Mouse (Mus musculus): Measurements from ENCODE around the gene Clrn2.

Clrn2 gene

DNA sequence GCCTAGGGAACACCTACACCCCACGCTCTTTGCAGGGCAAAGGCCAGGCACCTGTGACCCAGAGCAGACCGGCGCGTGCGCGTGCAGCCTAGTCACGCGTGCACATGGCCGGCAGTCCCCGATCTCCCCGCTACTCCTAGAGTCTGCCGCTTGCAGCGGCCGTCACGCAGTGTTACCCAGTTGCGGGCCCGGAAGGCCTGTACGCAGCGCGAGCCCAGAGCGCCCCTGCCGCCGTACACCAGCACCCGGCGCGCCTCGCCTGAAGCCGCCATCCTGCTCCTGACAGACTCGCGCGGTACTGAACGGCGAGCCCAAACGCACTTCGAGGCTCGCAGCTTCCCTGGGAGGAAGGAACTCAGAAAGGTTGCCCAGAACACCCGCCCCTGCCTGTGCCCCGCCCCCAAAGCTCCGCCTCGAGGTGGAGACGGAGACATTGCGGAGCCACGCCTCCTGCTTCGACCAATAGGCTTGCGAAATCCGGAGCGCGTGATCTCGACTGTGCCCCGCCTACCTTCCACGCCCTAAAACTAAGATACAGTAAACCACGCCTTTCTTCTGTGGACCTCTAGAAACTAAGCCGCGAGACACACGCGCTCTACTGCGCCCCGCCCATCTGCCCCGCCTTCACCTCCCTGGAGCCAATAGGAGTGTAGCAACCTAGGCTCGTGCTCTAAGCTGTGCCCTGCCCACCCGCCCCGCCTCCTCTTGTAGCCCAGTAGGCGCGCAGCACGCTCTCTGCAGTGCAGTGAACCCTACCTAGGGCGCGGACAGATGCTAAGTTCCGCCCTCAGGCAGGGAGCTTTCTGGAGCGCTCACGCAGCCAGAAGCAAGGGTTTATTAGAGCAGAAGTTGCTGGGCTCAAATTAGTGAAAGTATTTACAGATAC, 3.5 kb upstream of the Clrn2 start, which contains the start of gene Qdpr:
TSS of gene Qdpr (minus strand) at position 406 of the 886 bp plus-strand sequence.
- DNase-seq (ENCODE audit: low spot score in 2 of 2), result peak; percentile 91 to 96

DNA sequence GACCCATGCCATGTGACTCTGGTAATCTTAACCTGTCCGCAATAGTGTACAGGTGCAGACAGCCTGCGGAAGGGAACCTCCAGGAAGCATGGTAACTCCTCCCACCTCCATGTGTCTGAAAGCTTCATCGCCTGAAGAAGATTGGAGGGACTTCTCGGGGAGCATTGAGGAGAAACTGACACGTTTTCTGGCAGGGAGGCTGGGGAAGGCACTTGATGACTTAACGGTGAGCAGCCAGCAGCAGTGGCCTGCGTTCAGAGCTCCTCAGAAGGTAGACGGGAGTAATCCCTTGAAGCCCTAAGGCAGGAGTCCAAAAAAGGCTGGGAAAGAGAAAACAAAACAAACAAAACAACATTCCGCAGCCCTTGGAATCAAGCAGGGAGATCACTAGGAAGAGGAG, 905 bp downstream of the Clrn2 start:
- DNase-seq (ENCODE audit: low spot score in 2 of 2), result no peak

DNA sequence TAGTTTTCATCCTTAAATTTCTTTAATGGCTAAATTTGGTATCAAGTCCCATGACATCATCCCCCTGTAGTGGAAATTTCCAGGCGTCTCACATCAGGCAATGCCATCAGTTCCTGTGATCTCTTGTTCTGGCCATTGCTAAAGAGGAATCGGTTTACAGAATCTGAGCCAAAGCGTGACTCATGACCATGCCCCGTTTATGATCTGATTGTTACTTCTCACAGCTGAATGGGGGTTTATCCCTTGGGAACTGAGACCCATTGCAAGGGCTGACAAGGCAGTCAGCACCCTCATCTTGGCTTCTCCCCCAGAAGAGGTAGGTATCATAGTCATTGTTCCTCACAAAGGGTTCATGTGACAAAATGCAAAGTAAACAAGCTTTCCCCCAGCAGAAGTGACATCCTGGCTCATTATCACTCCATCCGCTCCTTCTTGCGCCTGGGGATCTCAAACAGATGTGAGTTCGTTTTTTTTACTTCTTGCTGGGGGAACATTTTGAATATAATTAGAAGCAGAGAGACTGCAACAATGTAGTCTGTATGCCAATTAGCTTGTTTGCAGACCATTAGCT, 19.4 kb downstream of the Clrn2 start:
- no peak for DNase-seq (ENCODE audit: low spot score in 2 of 2)

DNA sequence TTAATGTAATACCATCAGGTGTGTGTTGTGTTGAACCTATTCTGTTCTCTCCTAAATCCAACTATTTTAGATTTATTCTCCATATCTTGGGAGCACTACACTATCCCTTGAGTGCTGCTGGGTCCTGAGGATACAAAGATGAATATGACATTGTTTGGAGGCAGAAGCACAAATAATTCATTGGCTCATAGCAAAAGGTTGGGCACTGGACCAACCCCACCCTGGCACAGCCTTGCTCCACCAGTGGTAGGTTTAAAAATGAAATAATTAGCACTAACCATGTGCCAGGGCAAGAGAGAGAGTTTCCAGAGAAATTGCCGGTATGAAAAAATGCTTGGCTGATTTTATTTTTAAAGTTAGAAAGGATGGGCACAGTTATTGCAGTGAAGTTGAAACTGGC, 20.0 kb downstream of the Clrn2 start:
- no peak for DNase-seq (ENCODE audit: low spot score in 2 of 2)

DNA sequence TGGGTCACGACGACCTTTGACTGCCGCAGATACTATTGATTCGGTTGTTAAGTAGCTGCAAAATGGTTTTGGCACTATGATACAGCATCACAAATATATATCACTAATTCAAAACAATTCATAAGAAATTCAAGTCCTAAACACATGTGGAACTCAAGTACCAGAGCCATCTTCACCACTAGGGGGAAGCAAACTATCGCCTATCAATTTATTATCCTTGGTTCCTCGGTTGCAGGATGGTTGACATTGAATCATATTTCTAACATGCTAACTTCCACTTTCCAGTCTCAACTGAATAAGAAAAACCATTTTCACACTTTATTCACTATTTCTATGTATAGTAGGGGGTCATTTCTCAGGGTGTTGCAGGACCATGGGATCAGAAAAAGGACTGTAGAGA, 20.7 kb downstream of the Clrn2 start:
- peak in 1 of 2 experiments; percentile 48 for DNase-seq (ENCODE audit: low spot score in 2 of 2)

DNA sequence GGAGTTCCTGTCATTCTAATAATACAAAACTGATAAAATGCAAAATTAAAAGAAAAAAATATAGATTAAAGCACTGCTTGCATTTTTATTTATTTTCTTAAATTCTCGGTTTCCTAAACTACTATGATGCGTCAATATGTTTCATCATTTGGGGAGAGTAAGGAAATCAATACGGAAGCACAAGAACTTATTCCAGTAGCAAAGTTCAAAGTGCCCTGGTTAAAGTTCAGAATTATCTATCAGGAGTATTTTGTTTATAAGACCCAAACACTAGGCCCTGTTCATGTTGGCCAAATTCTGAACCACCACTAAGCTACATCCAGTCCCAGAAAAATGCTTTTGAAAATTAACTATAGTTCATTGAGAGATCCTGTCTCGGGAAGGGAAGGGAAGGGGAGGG, 21.2 kb downstream of the Clrn2 start:
- no peak for DNase-seq (ENCODE audit: low spot score in 2 of 2)

DNA sequence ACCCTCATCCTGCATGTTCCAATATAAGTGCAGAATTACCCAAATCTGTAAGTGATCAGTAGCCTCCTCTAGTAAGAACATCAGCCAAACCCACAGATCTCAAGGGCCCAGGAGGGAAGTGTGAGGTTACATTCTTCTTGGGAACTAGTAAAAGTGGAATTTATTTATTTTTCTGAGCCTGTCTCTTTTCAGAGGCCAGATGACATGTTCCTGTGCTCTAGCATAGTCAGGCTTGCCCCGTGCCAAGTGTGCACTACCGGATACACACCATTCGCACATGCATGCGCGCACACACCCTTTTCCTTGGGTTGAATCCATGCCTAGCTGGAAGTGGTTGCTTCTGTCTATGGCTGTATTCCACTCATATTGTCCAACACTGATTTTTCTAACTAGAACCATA, 22.2 kb downstream of the Clrn2 start:
- DNase-seq (ENCODE audit: low spot score in 2 of 2), result no peak

DNA sequence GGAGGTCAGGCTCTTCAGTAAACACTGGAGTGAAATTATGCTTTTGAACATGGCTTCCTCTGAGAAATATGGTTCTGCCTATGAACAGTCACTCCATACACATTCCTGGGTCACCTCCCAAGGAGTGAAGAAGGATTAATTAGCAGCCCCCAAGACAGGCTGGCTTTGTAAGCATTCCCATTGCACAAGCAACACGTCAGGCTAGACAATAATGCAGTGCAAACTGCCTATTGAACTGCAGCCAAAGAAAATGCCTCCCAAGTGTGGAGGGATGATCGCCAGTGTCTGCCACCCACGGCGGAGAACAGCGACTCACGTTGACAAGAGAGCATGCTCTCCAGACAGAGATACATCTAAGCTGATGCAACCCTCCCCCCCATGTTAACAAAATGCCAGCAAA, 22.7 kb downstream of the Clrn2 start:
- DNase-seq (ENCODE audit: low spot score in 2 of 2), result no peak

DNA sequence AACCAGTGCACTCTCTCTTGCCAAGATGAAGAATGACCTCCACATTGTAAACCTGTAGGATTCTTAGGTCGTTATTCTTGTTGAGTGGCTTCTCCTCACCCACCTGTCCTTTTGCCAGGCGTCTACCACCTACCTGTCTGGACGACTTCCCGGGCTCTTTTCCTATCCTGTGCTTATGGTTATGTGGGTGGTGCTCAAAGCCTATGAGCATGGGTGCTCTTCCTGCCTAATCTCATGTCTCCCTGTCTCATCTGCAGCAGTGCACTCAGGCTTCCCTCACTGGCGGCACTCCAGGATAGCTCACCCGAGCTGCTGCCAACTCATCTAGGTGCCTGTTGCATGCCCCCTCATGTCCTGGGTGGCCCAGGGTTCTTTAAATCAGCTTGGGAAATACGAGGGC, 24.1 kb downstream of the Clrn2 start:
- DNase-seq (ENCODE audit: low spot score in 2 of 2), result no peak

DNA sequence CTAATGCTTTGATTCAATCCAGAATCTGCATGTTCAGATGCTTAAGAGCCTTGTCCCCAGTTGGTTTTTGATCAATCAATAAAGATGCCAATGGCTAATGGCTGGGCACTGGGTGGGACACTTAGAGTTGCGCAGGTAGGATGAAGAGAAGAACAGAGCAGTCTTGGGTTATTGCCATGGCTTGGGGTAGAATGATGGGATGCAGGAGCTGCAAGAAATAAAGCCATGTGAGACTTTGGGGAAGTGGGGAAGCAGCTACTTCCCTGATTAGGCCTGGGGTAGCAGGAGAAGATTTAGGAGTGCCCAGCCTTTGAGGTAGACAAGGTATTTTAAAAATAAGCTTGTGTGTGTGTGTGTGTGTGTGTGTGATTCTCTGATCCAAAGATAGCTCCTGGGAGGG, 26.5 kb downstream of the Clrn2 start:
- no peak for DNase-seq (ENCODE audit: low spot score in 2 of 2)

DNA sequence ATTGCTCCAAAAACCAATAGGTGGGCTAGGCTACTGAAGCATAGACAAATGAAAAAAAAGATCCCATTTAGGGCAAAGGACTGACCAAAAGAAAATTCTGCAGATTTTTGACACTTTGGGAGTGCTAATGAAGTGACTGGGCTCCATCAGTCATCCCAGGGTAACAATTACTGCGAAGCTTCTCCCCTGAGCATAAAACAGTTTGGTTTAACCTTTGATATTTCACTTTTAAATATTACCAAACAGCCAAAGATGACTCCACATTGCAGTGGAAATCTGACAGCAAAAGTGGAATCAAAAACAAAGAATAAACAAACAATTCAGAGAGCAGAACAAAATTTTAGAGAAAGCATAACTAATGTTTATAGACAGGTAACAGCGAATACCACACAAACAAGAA, 27.6 kb downstream of the Clrn2 start:
- no peak for DNase-seq (ENCODE audit: low spot score in 2 of 2)

DNA sequence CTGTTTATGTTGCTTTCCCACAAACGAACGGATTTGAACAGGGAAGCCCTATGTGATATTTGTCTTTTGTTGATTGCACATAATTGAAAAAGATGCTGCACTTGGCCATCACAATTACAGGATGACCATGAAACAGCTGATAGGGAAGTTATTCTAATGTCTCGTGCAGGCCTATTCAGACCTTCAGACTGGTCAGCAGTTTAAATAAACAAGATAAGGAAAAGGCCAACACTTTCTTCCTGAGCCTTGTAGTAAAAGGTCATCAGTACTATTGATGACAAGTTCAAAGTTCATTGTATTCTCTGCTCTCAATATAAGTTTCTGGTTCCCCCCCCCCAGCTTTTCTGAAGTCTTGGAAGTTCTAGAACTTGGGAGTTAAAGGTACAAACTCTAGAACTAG, 29.1 kb downstream of the Clrn2 start:
- no peak for DNase-seq (ENCODE audit: low spot score in 2 of 2)

DNA sequence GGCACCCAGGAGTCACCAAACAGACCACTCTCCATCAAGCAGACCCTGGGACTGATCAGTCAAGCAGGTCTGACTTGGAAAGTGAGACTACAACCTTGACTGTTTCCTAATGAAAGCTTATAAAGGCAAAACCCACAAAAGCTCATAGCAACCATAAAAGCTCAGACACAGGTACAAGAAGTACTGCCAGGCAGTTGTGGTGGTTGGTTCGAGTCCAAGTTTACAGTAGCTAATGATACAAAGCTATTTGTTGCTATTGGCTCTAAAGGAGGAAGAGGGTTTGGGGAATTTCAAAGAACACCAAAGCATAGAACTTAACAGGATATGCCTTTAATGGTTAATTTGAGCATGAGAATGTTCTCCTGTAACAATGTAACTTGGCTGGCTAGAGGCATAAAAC, 30.1 kb downstream of the Clrn2 start:
- no peak for DNase-seq (ENCODE audit: low spot score in 2 of 2)

DNA sequence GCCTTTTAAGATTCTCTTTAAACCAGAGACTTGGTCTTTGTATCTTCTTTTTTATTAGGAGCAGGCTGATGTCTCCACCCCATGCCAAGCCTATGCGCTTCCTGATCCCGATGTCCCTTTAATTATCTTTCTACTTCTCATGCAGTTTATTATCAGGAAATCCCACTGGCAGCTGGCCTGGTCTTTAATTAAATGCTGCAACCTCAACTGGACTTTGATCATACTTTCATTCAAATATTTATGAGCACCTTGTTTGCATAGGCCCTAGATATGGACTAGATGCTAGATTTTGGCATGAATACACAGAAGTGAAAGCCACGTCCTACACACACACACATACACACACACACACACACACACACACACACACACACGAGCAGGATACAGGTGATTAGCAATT, 38.2 kb downstream of the Clrn2 start:
- DNase-seq (ENCODE audit: low spot score in 2 of 2), result no peak

DNA sequence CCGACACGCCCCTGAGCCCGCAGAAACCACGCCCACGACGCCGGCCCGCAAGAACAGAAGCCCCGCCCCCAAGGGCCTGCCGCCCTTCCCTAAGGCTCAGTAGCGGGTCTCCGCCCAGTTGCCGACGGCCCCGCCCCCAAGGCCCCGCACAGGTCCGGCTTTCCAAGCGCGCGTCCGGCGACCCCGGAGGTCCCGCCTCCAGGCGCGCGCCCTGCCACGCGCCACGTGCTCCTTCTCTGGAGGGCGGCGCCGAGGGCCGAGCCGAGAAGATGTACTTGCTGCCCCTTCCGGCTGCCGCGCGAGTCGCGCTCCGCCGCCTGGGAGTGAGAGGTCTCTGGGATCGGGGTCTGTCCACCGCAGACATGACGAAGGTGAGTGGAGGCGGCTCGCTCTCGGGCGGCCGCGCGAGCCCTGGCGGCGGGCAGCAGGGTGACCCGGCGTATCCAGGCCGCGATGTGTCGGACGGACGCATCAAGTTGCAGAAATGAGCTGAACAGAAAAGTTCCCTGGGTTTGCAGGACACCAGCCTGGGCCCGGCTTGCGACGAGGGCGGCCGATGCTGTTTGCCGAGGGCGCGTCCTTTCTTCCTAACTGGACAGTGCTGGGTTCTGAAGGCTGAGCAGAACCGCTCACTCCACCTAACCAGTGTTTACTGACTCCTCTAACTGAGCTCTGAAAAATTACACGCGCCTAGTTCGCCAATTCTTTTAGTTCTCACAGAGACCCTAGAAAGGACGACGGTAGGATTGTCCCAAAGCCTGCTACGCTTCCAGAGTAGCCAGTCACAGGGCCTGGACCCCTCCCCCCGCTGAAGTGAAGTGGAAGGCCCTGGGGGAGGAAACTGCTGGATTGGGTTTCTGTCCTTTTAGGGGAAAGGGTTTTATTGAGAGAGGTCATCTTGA, 39.9 kb downstream of the Clrn2 start, which contains the start of gene Lap3:
TSS of gene Lap3 (plus strand) at position 184 of the 902 bp plus-strand sequence.
- peak; percentile 93 to 96 for DNase-seq (ENCODE audit: low spot score in 2 of 2)

DNA sequence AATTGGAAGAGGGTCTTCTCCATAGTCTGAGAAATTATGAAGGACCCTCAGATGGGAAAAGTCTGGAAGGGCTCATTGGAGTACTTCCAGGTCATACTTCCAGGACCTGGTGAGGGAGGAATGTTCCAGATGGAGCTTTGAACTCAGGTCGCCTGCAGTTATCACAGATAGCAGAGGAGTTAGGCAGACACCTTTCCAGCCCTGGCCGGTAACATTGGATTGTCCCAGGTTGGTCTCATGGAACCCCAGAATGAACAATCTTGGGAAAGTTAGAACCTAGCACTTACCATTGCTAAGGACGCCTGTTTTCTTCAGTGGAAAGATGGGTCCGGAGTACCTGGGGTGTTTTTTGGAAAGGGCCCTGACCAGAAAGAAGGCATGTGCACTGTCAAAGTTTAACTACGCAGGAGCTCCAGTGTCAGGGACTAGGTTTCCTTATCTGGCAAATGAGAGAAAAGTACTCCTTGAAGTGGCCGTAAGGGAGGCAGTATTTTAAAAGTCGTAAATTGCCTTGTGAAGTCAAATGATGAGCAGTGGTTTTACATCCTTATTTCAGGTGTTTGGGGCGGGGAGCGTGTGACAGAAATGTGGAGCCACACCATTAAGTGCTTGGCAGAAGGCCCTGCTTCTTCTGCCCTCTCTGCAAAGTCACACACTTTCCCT, 40.7 kb downstream of the Clrn2 start:
- DNase-seq (ENCODE audit: low spot score in 2 of 2), result no peak

DNA sequence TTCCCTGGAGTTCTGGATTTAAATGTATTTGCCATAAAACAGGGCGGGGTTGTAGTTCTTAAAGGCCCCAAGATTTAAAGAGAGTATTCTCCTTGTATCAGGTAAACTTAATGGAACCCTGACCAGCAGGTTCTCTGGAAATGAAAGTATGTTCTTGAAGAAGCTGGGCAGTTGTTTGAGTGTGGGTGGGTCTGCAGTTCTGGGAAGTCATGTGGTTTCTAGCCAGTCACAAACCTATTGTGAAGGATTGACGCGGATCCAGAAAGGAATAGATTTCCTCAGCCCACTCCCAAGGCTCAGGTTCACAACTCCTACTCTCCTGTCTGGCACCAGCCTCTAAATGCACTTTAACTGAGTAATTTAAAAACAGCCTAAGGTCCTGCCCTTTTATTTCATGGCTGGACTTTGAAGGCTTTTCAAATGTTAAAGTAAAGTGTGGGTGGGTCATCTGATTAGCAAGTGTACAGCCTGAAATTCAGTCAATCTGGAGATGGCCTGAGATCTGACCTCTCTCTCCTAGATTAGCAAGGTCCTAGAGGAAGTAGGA, 42.0 kb downstream of the Clrn2 start:
- no peak for DNase-seq (ENCODE audit: low spot score in 2 of 2)

DNA sequence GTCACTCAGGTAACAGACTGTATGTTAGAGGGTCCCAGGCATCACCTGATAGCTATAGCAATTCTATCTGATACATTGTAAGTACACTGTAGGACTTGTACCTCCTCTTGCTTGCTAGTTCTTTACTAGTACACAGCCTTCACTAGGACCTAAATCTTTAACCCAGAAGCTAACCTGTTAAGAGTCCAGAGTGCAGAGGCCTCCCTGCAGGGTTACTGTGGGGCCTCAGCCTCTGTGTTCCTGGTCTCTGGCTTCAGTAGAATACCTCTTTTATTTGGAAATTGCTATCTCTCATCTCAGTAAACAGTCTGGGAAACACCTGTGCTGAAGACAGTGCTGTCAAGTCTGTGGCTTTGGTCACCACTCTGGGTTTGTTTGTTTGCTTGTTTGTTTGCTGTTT, 42.5 kb downstream of the Clrn2 start:
- DNase-seq (ENCODE audit: low spot score in 2 of 2), result no peak

DNA sequence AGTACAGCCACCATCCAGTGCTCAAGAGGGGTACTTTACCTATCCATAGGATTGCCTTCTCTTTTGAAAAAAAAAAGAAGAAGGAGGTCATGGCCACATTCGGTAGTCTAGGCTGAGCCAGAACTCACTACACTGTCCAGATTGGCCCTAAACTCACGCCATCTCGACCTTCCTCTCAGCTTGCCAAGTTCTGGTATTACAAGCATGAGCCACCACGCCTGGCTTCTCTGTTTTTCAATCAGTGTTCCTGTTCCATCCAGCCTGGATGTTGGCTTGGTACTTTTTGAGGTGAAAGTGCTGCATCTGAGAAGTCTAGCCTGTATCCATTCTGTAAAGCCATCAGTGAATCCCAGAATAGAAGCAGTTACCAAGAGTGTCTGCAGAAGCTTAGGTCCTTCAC, 42.9 kb downstream of the Clrn2 start:
- no peak for DNase-seq (ENCODE audit: low spot score in 2 of 2)

DNA sequence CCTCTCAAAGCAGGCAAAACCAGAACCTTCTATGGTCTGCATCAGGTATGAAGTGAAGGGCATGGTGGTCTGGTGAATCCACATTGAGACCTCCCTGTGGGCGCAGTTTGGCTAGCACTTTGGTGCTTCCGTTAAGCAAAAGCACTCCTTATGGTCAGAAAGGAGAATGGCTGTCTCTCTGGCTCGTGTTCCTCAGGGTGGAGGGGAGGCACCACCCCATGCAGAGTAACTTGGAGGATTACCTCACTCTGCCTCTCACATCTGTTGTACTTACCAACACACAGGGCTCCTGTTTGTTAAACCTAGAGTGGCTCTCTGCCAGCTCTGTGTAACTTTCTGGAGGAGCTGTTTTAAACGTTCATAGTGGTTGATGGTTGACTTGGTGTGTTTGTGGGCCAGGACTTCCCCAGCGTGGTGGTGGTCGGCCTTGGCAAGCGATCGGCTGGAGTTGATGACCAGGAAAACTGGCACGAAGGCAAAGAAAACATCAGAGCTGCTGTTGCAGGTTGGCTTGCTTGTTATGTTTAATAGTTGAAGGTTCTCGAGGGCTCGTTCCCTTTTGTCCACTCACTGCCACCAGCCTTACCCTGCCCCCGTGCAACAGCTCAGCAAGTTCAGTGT, 43.5 kb downstream of the Clrn2 start:
- no peak for DNase-seq (ENCODE audit: low spot score in 2 of 2)

DNA sequence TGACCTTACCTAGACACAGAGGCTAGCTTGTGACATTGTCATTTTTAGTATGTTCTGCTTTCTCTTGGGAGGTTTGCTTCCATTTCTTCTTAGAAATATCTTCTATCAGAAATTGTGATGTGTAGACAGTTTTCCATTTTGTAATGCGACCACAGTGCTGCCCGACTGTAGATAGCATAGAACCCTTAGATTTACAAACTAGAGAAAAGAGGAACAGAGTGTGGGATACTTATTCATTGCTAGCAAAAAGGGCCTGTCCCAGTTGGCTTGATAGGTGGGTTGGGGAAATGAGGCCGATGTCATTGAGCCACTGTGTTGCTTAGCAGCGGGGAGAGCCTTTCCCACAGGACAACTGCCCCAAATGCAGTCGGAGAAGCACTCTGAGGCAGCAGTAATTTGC, 44.0 kb downstream of the Clrn2 start:
- DNase-seq (ENCODE audit: low spot score in 2 of 2), result no peak
